Mouse (Mus musculus): ENCODE results near the gene Cd47.

Gene Cd47

DNA sequence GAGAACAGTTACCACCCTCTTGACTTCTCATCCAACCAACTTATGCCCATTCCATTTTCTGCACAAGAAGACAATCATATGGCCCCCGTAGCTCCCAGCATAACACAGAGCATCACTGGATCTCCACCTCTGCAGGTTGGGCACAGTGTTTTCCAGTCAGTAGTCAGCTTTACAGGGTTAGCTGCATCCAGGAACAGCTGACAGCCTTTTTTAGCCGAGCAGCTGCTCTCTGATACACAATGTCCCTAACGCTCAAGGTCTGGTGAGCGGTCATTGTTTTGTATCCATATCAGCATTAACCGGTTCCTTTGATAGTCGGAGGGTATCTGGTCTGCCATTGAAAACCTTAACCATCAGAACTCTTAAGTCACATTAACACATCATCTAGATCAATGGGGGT is 53.3 kb downstream of the Cd47 start:
- H3K9me3 ChIP-seq (ENCODE audit: low read length) = no peaks in the 10 kb centered on the region
- no peak overlapping the region for H3K4me3 ChIP-seq (replicated peaks; ENCODE audit: low read length)
- TF ChIP-seq CTCF (conservative IDR thresholded peaks at IDR 0.05; ENCODE audit: low read length) = no peak
- TF ChIP-seq POU5F1 (IDR thresholded peaks at IDR 0.05; ENCODE audit: borderline replicate concordance, low read length) = no peak
- TF ChIP-seq NANOG (IDR thresholded peaks at IDR 0.05; ENCODE audit: borderline replicate concordance, low read length) = no peak
- peaks cover 16% of the 10 kb centered on the region for H3K4me1 ChIP-seq (replicated peaks; ENCODE audit: low read depth, low read length)
- H3K36me3 ChIP-seq (ENCODE audit: insufficient read depth, low read length) = no peaks in the 10 kb centered on the region
- peaks cover 16% of the 10 kb centered on the region; the same call in 1 of the 2 replicates for H3K27me3 ChIP-seq (ENCODE audit: insufficient read depth, low read length)

DNA sequence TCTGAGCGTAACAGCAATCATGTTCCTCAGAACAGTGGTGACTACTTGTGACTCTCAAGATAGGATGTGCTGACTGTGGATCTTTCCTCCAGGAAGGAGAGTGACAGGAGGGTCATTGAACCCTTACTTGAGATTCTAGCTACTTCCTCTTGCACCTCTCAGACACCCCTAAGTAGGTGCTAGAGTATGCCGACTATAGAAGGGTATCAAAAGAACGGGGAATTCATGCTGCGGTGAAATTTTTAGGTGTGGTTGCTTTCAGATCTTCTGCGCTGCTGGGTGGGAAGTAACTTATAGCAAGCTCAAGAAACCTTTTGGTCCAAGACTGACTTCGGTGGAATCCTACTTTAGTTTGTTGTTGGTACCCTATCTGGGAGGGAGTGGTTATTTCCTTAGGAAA is 53.9 kb downstream of the Cd47 start:
- no peak for TF ChIP-seq NANOG (IDR thresholded peaks at IDR 0.05; ENCODE audit: borderline replicate concordance, low read length)
- TF ChIP-seq POU5F1 (IDR thresholded peaks at IDR 0.05; ENCODE audit: borderline replicate concordance, low read length) = no peak
- no peak for TF ChIP-seq CTCF (conservative IDR thresholded peaks at IDR 0.05; ENCODE audit: low read length)
- H3K4me1 ChIP-seq (replicated peaks; ENCODE audit: low read depth, low read length) = peaks cover 22% of the 10 kb centered on the region
- no peak overlapping the region for H3K4me3 ChIP-seq (replicated peaks; ENCODE audit: low read length)
- peaks cover 16% of the 10 kb centered on the region; the same call in 1 of the 2 replicates for H3K27me3 ChIP-seq (ENCODE audit: insufficient read depth, low read length)
- H3K9me3 ChIP-seq (ENCODE audit: low read length) = no peaks in the 10 kb centered on the region
- no peaks in the 10 kb centered on the region for H3K36me3 ChIP-seq (ENCODE audit: insufficient read depth, low read length)

DNA sequence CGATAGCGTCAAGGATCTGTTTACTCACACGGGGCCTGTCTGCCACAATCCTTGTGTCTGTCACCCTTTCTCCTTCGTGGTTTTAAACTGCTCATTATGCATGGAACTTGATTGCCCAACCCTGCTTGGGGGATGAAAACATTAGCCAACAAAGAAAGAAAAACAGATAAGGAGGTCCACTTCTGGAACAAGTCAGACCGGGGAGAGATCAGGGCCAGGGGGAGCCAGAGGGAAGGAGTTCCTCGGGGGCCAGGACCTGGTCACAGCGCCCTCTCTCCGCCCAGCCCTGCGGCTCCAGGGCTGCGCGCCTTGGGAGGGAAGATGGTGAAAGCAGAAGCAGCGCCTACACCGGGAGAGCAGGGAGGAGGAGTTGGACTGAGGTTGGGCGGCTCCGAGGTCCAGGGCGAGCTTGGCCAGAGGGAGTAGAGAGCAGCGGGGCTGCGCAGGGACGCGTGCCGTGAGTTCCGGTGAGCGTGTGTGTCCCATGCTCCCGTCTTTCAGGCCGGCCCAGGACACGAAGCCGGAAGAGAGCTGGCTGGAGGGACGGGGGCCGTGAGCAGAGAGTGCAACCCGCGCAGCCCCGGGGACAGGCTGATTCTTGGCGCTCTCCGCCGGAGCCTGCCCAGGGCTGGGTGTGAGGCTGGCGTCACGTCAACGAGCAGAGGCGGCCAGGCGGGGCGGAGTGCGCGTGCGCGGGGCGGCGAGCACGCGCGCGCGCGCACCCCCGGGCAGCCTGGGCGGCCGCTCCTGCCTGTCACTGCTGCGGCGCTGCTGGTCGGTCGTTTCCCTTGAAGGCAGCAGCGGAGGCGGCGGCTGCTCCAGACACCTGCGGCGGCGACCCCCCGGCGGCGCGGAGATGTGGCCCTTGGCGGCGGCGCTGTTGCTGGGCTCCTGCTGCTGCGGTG is 54.9 kb downstream of the Cd47 start:
- Histone ChIP-seq H3K36me3 (ENCODE audit: insufficient read depth, low read length) (no peaks in the 10 kb centered on the region), H3K4me3 (replicated peaks; ENCODE audit: low read length) (peak overlapping the region; percentile 97), H3K27me3 (ENCODE audit: insufficient read depth, low read length) (peaks cover 16% of the 10 kb centered on the region; the same call in 1 of the 2 replicates), H3K9me3 (ENCODE audit: low read length) (no peaks in the 10 kb centered on the region), H3K4me1 (replicated peaks; ENCODE audit: low read depth, low read length) (peaks cover 31% of the 10 kb centered on the region)
- no peak for TF ChIP-seq CTCF (conservative IDR thresholded peaks at IDR 0.05; ENCODE audit: low read length)
- no peak for TF ChIP-seq NANOG (IDR thresholded peaks at IDR 0.05; ENCODE audit: borderline replicate concordance, low read length)
- TF ChIP-seq POU5F1 (IDR thresholded peaks at IDR 0.05; ENCODE audit: borderline replicate concordance, low read length) = no peak

DNA sequence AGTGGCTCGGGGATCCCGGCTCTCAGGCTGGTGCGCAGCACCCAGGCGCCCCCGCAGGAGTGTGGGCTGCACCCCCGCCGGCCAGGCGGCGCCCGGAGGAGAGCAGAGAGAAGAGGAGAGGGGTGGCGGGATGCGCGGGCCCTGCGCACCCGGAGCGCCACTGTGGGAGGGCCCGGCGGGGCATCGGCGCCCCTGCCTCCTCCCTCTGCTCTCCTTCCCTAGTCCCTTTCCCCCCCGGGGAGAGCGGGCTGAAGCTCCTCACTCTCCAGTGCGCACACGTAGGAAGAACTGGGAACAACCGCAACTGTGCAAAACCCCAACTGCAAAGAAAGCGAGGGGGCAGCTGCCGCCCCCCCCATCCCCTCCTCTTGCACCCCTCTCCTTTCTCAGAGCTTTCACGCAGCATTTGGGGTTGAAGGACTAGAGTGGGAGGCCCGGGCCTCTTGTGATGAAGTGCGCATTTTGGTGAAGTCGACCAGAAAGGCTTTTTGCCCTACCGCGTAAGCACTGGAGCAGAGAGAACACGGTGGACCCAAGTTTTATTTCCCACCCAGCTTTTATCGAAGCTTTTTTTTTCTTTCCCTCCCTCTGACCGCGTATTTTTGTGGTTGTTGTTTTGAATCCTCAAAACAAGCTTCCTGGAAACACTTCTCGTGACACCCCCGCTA is 55.6 kb downstream of the Cd47 start:
- peak overlapping the region; percentile 97 for H3K4me3 ChIP-seq (replicated peaks; ENCODE audit: low read length)
- H3K9me3 ChIP-seq (ENCODE audit: low read length) = no peaks in the 10 kb centered on the region
- peaks cover 16% of the 10 kb centered on the region; the same call in 1 of the 2 replicates for H3K27me3 ChIP-seq (ENCODE audit: insufficient read depth, low read length)
- H3K4me1 ChIP-seq (replicated peaks; ENCODE audit: low read depth, low read length) = peaks cover 38% of the 10 kb centered on the region
- no peaks in the 10 kb centered on the region for H3K36me3 ChIP-seq (ENCODE audit: insufficient read depth, low read length)
- TF ChIP-seq NANOG (IDR thresholded peaks at IDR 0.05; ENCODE audit: borderline replicate concordance, low read length) (no peak), POU5F1 (IDR thresholded peaks at IDR 0.05; ENCODE audit: borderline replicate concordance, low read length) (no peak), CTCF (conservative IDR thresholded peaks at IDR 0.05; ENCODE audit: low read length) (no peak)

DNA sequence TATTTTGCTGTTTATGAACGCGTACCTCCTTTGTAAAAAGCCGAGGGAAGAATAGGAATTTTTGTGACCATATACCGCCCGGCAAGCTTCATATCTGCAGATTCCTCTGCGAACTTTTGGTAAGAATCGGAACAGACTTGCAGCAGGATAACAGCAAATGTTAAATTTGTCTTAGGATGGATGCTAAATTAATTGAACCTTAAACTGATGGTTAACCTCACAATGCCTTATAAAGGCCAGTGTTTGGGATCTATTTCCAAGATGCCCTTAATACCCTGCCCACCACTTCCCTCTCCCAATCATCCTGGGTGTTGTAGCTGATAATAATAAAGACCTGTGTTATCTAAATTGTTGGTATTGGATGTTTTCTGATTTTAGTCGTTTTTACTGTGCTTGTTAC is 56.3 kb downstream of the Cd47 start:
- no peak for TF ChIP-seq NANOG (IDR thresholded peaks at IDR 0.05; ENCODE audit: borderline replicate concordance, low read length)
- no peak for TF ChIP-seq CTCF (conservative IDR thresholded peaks at IDR 0.05; ENCODE audit: low read length)
- TF ChIP-seq POU5F1 (IDR thresholded peaks at IDR 0.05; ENCODE audit: borderline replicate concordance, low read length) = no peak
- Histone ChIP-seq H3K4me3 (replicated peaks; ENCODE audit: low read length) (peak overlapping the region; percentile 97; the same call in 1 of the 2 replicates), H3K4me1 (replicated peaks; ENCODE audit: low read depth, low read length) (peaks cover 44% of the 10 kb centered on the region), H3K36me3 (ENCODE audit: insufficient read depth, low read length) (no peaks in the 10 kb centered on the region), H3K27me3 (ENCODE audit: insufficient read depth, low read length) (peaks cover 16% of the 10 kb centered on the region; the same call in 1 of the 2 replicates), H3K9me3 (ENCODE audit: low read length) (no peaks in the 10 kb centered on the region)

DNA sequence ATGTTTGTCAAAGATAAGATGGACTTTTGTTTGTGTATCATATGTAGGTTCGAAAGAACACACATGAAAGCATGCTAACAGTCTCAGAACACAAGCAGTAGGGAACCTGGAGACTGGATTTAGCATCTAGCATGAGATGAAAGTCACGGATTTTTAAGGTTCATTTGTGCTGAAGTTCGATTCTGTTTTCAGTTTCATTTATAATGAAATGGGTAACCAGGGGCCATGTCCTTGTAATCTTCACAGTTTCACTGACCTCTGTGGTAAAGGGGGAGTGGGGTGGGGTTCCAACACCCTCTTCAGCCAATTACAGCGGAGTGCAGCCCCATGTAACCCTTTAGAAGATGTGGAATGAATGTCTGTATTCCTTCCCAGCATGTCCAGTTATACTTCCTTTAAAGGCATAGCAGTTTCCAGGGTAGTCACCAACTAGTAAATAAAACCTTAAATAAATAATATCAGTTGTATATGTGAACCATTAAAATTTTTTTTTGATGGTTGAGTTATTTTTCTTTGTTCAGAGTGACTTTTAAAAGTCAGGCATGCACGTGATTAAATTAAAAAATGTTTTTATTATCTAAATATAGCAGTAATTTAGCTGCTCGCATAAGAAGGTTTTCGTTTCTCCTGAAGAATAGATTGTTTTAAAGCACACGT is 57.3 kb downstream of the Cd47 start:
- Histone ChIP-seq H3K27me3 (ENCODE audit: insufficient read depth, low read length) (peaks cover 14% of the 10 kb centered on the region; the same call in 1 of the 2 replicates), H3K4me1 (replicated peaks; ENCODE audit: low read depth, low read length) (peaks cover 54% of the 10 kb centered on the region), H3K36me3 (ENCODE audit: insufficient read depth, low read length) (no peaks in the 10 kb centered on the region), H3K9me3 (ENCODE audit: low read length) (no peaks in the 10 kb centered on the region), H3K4me3 (replicated peaks; ENCODE audit: low read length) (no peak overlapping the region)
- TF ChIP-seq NANOG (IDR thresholded peaks at IDR 0.05; ENCODE audit: borderline replicate concordance, low read length) (no peak), CTCF (conservative IDR thresholded peaks at IDR 0.05; ENCODE audit: low read length) (no peak), POU5F1 (IDR thresholded peaks at IDR 0.05; ENCODE audit: borderline replicate concordance, low read length) (no peak)

DNA sequence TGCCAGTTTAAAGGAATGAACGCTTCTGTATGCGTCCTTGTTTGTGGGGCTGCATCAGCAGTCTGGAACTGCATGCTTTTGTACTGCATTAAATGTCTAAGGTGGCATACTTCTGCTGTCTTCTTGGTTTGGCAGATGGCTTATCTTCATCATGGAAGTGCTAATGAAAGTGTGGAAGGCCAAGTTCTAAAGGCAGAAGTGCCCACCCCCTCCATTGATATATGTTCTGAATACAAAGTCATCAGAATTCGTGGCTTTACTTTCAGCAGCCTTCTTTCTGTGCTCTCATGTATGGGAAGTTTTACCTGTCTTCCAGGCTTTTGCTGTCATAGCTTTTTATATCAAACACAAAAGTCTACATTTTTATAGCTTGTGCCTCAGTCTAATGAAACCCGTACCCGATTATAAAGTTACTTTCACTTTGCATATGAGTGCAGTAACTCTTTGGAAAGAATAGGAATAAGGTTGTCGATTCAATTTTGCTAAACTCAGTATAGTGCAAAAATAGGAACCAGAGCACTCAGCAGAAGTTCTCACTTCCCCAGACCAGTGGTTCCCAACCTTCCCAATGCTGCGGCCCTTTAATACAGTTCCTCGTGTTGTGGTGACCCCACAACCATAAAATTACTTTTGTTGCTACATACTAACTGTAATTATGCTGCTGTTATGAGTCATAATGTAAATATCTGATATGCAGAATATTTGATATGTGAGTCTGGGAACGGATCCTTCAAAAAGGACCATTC is 58.0 kb downstream of the Cd47 start:
- TF ChIP-seq CTCF (conservative IDR thresholded peaks at IDR 0.05; ENCODE audit: low read length) = no peak
- no peak for TF ChIP-seq NANOG (IDR thresholded peaks at IDR 0.05; ENCODE audit: borderline replicate concordance, low read length)
- Histone ChIP-seq H3K4me3 (replicated peaks; ENCODE audit: low read length) (no peak overlapping the region), H3K4me1 (replicated peaks; ENCODE audit: low read depth, low read length) (peaks cover 55% of the 10 kb centered on the region), H3K27me3 (ENCODE audit: insufficient read depth, low read length) (peaks cover 14% of the 10 kb centered on the region; the same call in 1 of the 2 replicates), H3K9me3 (ENCODE audit: low read length) (no peaks in the 10 kb centered on the region), H3K36me3 (ENCODE audit: insufficient read depth, low read length) (no peaks in the 10 kb centered on the region)

Data from E14TG2a.4 (cell line).